Mouse (Mus musculus): ENCODE results near the gene Snx9.

Snx9 gene

GRCm38 (mm10) chr17:5886181-5886810 is 45.2 kb downstream of the Snx9 start:
- no peak for DNase-seq (ENCODE audit: low spot score)

- no peak for DNase-seq (ENCODE audit: low spot score)
Measured at GRCm38 (mm10) chr17:5886943-5887800, 46.0 kb downstream of the Snx9 start.

- peak; percentile 88 for DNase-seq (ENCODE audit: low spot score)
Measured at GRCm38 (mm10) chr17:5890429-5890828, 49.3 kb downstream of the Snx9 start.

- DNase-seq (ENCODE audit: low spot score) = no peak
Measured at GRCm38 (mm10) chr17:5891933-5892683, 51.0 kb downstream of the Snx9 start.

- peak; percentile 45 for DNase-seq (ENCODE audit: low spot score)
Measured at GRCm38 (mm10) chr17:5893092-5893491, 52.0 kb downstream of the Snx9 start.

- DNase-seq (ENCODE audit: low spot score) = no peak
Measured at GRCm38 (mm10) chr17:5893574-5894148, 52.5 kb downstream of the Snx9 start.

- DNase-seq (ENCODE audit: low spot score) = no peak
Measured at GRCm38 (mm10) chr17:5896066-5896465, 54.9 kb downstream of the Snx9 start.

GRCm38 (mm10) chr17:5896607-5897006 is 55.5 kb downstream of the Snx9 start:
- no peak for DNase-seq (ENCODE audit: low spot score)

- no peak for DNase-seq (ENCODE audit: low spot score)
Measured at GRCm38 (mm10) chr17:5897326-5898200, 56.4 kb downstream of the Snx9 start.

- DNase-seq (ENCODE audit: low spot score) = no peak
Measured at GRCm38 (mm10) chr17:5899251-5899650, 58.1 kb downstream of the Snx9 start.

GRCm38 (mm10) chr17:5901381-5901780 is 60.3 kb downstream of the Snx9 start:
- no peak for DNase-seq (ENCODE audit: low spot score)

- no peak for DNase-seq (ENCODE audit: low spot score)
Measured at GRCm38 (mm10) chr17:5903630-5904301, 62.6 kb downstream of the Snx9 start.

- no peak for DNase-seq (ENCODE audit: low spot score)
Measured at GRCm38 (mm10) chr17:5909681-5910080, 68.6 kb downstream of the Snx9 start.

GRCm38 (mm10) chr17:5911591-5911990 is 70.5 kb downstream of the Snx9 start:
- no peak for DNase-seq (ENCODE audit: low spot score)

- DNase-seq (ENCODE audit: low spot score) = no peak
Measured at GRCm38 (mm10) chr17:5912797-5913196, 71.7 kb downstream of the Snx9 start.

- DNase-seq (ENCODE audit: low spot score) = no peak
Measured at GRCm38 (mm10) chr17:5914217-5914616, 73.1 kb downstream of the Snx9 start.

- DNase-seq (ENCODE audit: low spot score) = no peak
Measured at GRCm38 (mm10) chr17:5921954-5922353, 80.8 kb downstream of the Snx9 start.

GRCm38 (mm10) chr17:5923281-5923680 is 82.2 kb downstream of the Snx9 start:
- no peak for DNase-seq (ENCODE audit: low spot score)

GRCm38 (mm10) chr17:5924238-5924637 is 83.1 kb downstream of the Snx9 start:
- DNase-seq (ENCODE audit: low spot score) = no peak

GRCm38 (mm10) chr17:5926710-5927109 is 85.6 kb downstream of the Snx9 start:
- no peak for DNase-seq (ENCODE audit: low spot score)

- DNase-seq (ENCODE audit: low spot score) = no peak
Measured at GRCm38 (mm10) chr17:5929031-5929430, 87.9 kb downstream of the Snx9 start.

Measured in c-Kit-positive CD71-positive TER-119-positive erythroid progenitor cells, embryonic 14.5 days (primary cell).